Mouse (Mus musculus) frontal cortex, postnatal 25 days (tissue): ENCODE measurements around the gene Klhl21.

Source experiments
- DNase-seq, 2 experiments: peaks; one replicate each; pipeline ENCODE4 v3.0.0; 2022; ENCODE audit warnings: low spot score in 2 of 2

The Klhl21 gene

GRCm38 (mm10) chr4:152008622-152009075 lies at the start of gene Klhl21:
TSS of gene Klhl21 (plus strand) at chr4:152008803.
- peak; percentile 85 to 88 for DNase-seq

- no peak for DNase-seq
Measured at GRCm38 (mm10) chr4:151959849-151960512, 48.6 kb upstream of the Klhl21 start.

GRCm38 (mm10) chr4:151960513-151960854 lies 48.1 kb upstream of the Klhl21 start:
- DNase-seq = no peak

- no peak for DNase-seq
Measured at GRCm38 (mm10) chr4:151962817-151963216, 45.8 kb upstream of the Klhl21 start.

GRCm38 (mm10) chr4:151968204-151968921 lies 40.2 kb upstream of the Klhl21 start:
- DNase-seq = no peak

- no peak for DNase-seq
Measured at GRCm38 (mm10) chr4:151972221-151972967, 36.2 kb upstream of the Klhl21 start.

- DNase-seq = no peak
Measured at GRCm38 (mm10) chr4:151975441-151975840, 33.2 kb upstream of the Klhl21 start.

- DNase-seq = peak; percentile 87 to 94
Measured at GRCm38 (mm10) chr4:151977748-151978147, 30.9 kb upstream of the Klhl21 start.

GRCm38 (mm10) chr4:151980699-151981098 lies 27.9 kb upstream of the Klhl21 start:
- DNase-seq = no peak

GRCm38 (mm10) chr4:151981363-151981762 lies 27.2 kb upstream of the Klhl21 start:
- DNase-seq = peak; percentile 79 to 84

- no peak for DNase-seq
Measured at GRCm38 (mm10) chr4:151983043-151983442, 25.6 kb upstream of the Klhl21 start.

GRCm38 (mm10) chr4:151983560-151983959 lies 25.0 kb upstream of the Klhl21 start:
- DNase-seq = no peak

GRCm38 (mm10) chr4:151985886-151986285 lies 22.7 kb upstream of the Klhl21 start:
- DNase-seq = no peak

- DNase-seq = no peak
Measured at GRCm38 (mm10) chr4:151986650-151987049, 22.0 kb upstream of the Klhl21 start.

GRCm38 (mm10) chr4:151988014-151988341 lies 20.6 kb upstream of the Klhl21 start:
- DNase-seq = no peak

GRCm38 (mm10) chr4:151988342-151989109 lies 20.1 kb upstream of the Klhl21 start, which contains the start of gene Thap3:
TSS of gene Thap3 (minus strand) at chr4:151988997.
- DNase-seq = peak; percentile 58 to 63

- DNase-seq = no peak
Measured at GRCm38 (mm10) chr4:151989110-151989488, 19.5 kb upstream of the Klhl21 start.

GRCm38 (mm10) chr4:151992091-151992490 lies 16.5 kb upstream of the Klhl21 start:
- no peak for DNase-seq

- no peak for DNase-seq
Measured at GRCm38 (mm10) chr4:151993035-151993434, 15.6 kb upstream of the Klhl21 start.

- no peak for DNase-seq
Measured at GRCm38 (mm10) chr4:151994228-151995171, 14.1 kb upstream of the Klhl21 start.
